Mouse (Mus musculus) heart, adult 2 months (tissue): Measurements from ENCODE around the gene Csf2ra.

ENCODE experiments used
- CTCF ChIP-seq: fragments of 200-600 bp; IDR thresholded peaks from 2 replicates; pipeline ENCODE4 v1.8.1; 2022; ENCODE audit warnings: antibody characterized with exemption, mild to moderate bottlenecking, moderate library complexity
- POLR2A ChIP-seq: fragments of 200-500 bp; IDR thresholded peaks from 2 replicates; pipeline ENCODE4 v1.6.1; 2011; ENCODE audit warnings: mild to moderate bottlenecking, low read depth, low read length, control low read depth; ENCODE audit not compliant: insufficient read depth

- TF ChIP-seq CTCF (no peak), POLR2A (no peak)
Observed at GRCm38 (mm10) chr19:61266651-61267050, 38.4 kb upstream of the Csf2ra start.
